Mouse (Mus musculus) 3T3-L1 (cell line): ENCODE measurements around the gene Klf15.
A peak's percentile ranks its signal among the peaks of the same experiment; 100 is the strongest.

Experiments
- DNase-seq: peaks from one replicate; pipeline ENCODE4 v3.0.0-alpha.2; 2015; ENCODE audit warnings: low read depth, low spot score

Klf15 gene

DNA sequence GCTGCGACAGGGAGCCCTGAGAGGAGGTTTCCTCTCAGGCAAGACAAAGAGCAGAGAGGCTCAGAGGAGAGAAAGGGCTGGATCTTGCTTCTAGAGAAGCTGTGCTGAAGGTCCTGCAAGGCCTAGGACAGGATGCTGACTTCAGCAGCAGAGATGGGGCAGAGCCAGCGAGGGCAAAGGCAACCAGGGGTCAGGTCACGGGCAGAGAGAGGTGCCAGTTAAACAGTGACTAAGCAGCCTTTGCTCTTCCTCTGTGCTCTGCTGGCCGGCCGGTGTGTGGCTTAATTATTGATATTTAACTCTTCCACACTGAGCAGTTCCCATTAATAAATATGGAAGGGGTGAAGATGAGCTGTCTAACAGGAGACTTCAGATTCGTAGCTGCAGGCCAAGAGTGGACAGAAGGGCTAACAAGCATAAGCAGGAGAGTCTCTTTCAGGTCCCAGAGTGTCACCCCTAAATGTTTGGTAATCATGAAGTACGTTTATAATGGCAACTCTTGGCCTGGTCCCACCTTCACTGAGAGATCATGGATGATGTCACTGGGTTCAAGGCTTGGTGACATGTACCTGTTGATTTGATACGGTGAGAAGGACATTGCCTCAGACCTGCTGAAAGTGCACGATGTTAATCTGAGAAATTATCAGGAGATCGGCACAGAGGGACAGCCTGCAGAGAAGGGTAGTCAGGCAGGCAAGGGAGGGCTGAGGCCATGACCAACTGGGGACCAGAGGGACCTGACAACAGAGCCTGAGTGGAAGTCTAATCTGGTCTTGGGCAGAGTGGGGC is 29.8 kb downstream of the Klf15 start:
- no peak for DNase-seq

- no peak for DNase-seq
Measured at GRCm38 (mm10) chr6:90494155-90494554, 31.8 kb downstream of the Klf15 start.

- DNase-seq: no peak
Measured at GRCm38 (mm10) chr6:90494566-90494965, 32.2 kb downstream of the Klf15 start.

- peak; percentile 60 for DNase-seq
Measured at GRCm38 (mm10) chr6:90495282-90495912, 33.0 kb downstream of the Klf15 start.

GRCm38 (mm10) chr6:90496217-90496616 is 33.8 kb downstream of the Klf15 start:
- DNase-seq: no peak

DNA sequence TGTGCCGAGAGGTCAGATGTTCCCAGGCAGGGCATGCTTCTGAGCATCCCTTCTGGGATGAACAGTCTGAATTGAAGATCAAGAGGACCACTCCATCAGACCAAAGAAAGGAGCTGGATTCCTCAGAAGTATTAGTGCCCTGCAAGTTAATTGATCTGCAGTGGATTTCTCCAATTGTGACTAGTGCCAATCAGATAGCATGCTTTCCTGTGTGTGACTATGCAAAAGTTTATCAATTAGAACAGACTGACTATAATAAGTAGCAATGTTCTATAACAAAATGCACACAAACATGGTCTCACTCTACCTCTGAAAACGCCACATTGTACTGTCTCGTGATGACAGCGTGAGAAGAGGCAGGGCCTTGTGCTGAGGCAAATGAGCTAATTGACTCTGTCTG is 37.1 kb downstream of the Klf15 start:
- no peak for DNase-seq

DNA sequence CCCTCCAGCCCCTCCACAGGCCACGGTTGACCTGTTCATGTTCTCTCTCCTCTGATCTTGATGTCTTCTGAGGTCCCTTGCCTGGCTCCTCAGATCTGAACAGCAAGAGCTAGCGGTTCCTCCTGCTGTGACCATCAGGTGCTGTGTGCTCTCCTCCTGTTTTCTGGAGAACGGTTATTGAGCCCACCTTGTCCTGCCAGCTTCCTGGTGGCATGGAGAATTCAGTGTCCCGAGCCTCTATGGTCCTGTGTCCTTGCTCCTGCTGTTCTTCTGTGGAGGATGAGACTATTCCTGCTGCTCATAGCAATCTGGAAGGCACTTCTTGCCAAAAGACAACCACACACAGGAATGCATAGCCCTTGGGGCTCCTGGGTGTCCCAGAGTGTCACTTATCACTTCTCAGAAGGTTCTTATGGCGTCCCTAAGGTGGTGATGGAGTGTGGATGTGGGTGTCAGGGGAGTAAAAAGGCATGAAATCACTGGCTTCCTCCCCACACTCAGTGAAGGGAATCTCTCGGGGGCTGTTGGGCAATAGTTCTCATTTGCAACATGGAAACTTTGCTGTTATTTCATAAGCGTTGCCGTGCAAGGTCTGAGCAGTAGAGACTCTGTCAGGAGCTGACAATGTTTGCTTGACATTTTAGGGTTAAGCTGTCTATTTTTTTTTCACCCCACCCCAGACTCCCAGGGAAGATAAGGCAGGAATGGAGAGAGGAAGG is 39.0 kb downstream of the Klf15 start:
- no peak for DNase-seq

DNA sequence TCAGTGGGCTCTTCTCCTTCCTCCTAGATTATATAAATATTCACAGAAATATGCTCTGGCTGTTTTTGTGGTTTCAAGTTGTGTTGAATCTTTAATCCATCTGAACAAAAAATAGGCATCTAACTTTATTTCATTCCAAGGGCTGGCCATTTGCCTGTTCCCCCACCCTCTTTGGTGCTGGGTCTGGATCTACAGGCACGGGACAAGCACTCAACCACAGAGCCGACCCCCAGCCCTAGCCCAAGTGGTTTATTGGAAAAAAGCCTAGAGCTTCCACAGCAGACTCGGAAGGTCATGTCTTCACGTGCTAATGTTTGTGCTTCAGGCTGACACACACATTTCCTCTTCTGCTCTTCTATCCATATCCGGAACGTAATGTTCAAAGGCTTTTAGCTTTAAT is 43.5 kb downstream of the Klf15 start:
- DNase-seq: no peak

DNA sequence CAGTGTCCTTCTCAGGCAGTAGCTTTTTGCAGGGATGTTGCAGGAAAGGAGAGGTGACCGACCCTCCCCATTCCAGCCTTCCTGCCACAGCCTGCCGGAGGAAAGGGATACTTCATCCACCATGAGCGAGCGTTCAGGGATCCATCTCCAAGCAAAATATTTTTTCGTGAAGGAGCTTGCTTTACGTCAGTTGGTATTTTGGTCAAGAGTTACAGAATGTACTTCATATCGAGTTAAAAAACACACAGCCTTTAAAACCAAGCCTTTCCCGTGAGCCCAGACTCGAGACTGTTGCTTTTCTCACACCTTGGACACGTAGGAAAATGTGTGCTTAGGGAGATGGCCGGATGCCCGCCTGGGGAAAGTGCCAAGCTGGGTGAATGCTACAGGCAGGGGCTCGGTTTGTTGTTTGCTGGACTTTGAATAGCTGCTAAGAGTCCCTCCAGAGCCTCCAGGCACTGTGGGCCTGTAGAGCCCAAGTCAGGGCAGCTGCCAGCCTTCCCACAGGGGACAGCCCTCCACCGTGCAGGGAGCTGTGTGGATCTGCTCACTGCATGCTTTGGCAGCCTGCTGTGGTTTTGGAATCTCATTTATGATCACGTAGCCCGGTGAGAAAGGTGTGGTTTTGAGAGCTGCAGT is 44.4 kb downstream of the Klf15 start:
- DNase-seq: peak; percentile 64

DNA sequence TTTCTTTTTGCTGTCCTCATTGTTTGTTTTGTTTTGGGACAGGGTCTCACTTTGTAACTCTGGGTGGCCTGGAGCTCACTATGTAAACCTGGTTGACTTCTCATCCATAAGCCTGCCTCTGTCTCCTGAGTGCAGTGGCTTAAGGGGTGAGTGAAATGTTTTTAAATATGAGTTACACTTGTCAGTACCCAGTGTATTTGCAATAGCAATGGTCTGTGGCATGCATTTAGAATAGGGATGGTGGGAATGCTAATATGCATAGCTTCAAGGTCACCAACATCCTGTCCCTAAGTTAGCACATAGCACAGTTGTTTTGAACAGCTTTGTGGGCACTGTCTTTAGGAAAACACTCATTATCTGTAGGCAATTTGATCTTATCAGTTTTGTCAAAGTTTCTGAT is 45.1 kb downstream of the Klf15 start:
- no peak for DNase-seq

GRCm38 (mm10) chr6:90508197-90508624 is 45.8 kb downstream of the Klf15 start:
- peak; percentile 68 for DNase-seq

DNA sequence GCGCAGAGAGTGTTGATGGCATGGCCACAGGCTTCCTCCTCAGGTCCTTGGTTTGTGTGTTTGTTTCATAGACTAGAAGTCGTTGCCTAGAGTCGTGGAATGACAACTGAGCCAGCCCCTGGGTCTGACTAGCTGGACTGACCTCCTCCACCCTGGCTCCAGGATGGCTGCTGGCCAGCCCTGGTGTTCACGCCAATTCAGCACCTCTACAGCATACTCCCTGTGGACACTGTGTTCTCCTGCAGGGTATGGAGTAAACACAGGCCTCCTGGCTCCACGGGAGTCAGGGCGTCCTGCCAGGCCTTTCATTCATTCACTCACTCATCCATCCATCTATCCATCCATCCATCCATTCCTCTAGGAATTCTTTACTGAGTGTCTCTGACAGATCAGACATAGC is 46.7 kb downstream of the Klf15 start:
- DNase-seq: peak; percentile 56

- no peak for DNase-seq
Measured at GRCm38 (mm10) chr6:90512416-90512815, 50.0 kb downstream of the Klf15 start.

- no peak for DNase-seq
Measured at GRCm38 (mm10) chr6:90513074-90513856, 50.9 kb downstream of the Klf15 start.

GRCm38 (mm10) chr6:90514369-90514768 is 52.0 kb downstream of the Klf15 start:
- DNase-seq: no peak

- peak; percentile 86 for DNase-seq
Measured at GRCm38 (mm10) chr6:90514883-90515405, 52.6 kb downstream of the Klf15 start.

DNA sequence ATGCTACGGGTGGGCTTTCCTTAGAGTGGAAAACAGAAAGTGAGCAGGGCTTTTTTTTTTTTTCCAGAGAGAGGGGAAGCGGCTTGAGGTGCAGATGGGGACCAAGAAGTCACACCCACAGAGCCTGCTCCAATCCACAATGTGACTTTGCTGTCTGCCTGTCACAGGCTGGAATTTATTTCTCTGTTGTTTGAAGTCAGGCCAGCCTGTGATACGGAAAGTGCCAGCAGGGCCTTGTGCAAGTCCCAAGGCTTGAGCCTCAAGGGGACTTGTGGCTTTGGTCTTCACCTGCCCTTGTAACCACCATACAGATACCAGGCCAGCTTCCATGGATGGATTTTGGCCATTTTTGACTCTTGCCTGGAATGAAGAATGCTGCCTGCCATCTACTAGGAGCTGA is 56.5 kb downstream of the Klf15 start:
- DNase-seq: no peak

DNA sequence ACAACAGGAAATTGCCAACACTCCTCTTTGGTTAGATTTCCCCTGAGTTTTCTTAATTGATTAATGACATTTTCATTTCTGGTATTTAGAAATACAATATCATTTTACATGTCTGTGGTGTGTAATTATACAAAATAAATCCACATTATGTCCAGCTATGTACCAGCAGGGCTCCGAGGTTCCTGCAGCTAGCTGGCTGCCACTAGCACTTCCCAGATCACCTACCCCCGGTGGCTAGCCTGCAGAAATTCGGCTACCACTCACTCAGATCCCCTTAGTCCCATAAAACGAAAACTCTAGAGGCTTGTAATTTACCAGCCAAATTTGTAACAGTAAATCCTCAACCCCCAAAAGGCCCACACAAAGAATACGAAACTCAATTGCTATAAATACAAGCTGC is 57.0 kb downstream of the Klf15 start:
- no peak for DNase-seq
